Mouse (Mus musculus) heart, embryonic 15.5 days (tissue): ENCODE measurements around the gene Fndc1. TPM values are rescaled to one million over a fixed set of nuclear protein-coding genes. Genes with fewer than 3 reads are reported as not detected.

Experiments used
- ATAC-seq: fragments of 200-750 bp; cut with Nextera tagmentation; replicated peaks from 2 replicates; pipeline ENCODE4 v1.8.0; 2017; ENCODE audit warnings: low read depth, moderate TSS enrichment; ENCODE audit not compliant: insufficient number of reproducible peaks, insufficient read depth, low FRiP score
- H3K27ac ChIP-seq: fragments of 300-500 bp; sonication (generic); 2 replicates; pipeline ENCODE4 v1.5.1; 2015; ENCODE audit warnings: mild to moderate bottlenecking, inconsistent platforms
- H3K27me3 ChIP-seq: fragments of 300-500 bp; sonication (generic); 2 replicates; pipeline ENCODE4 v1.6.1; 2015; ENCODE audit warnings: inconsistent platforms
- H3K36me3 ChIP-seq: fragments of 300-500 bp; sonication (generic); 2 replicates; pipeline ENCODE4 v1.6.1; 2015; ENCODE audit warnings: mild to moderate bottlenecking, inconsistent platforms
- H3K4me1 ChIP-seq: fragments of 300-500 bp; sonication (generic); replicated peaks from 2 replicates; pipeline ENCODE4 v1.6.1; 2015; ENCODE audit warnings: inconsistent platforms
- H3K4me2 ChIP-seq: fragments of 300-500 bp; sonication (generic); 2 replicates; pipeline ENCODE4 v1.6.1; 2015; ENCODE audit warnings: inconsistent platforms, mild to moderate bottlenecking, moderate library complexity
- H3K4me3 ChIP-seq: fragments of 300-500 bp; sonication (generic); 2 replicates; pipeline ENCODE4 v1.5.1; 2015; ENCODE audit warnings: mild to moderate bottlenecking, inconsistent platforms
- H3K9ac ChIP-seq: fragments of 300-500 bp; sonication (generic); 2 replicates; pipeline ENCODE4 v1.6.1; 2015; ENCODE audit warnings: mild to moderate bottlenecking, inconsistent platforms
- H3K9me3 ChIP-seq: fragments of 300-500 bp; sonication (generic); replicated peaks from 2 replicates; pipeline ENCODE4 v1.6.1; 2016; ENCODE audit warnings: inconsistent platforms
- WGBS: fragments of 180-500 bp; shearing (Covaris S2); methylation state at CpG from one replicate; pipeline ENCODE4 v1.1.7; 2015; ENCODE audit warnings: mixed read lengths; 5-methylcytosine and 5-hydroxymethylcytosine counted together
- microRNA-seq: library from miRNA; unstranded; fragments of <30 nt; microRNA quantifications from one replicate; pipeline ENCODE4, GENCODE M21; 2016
- polyA plus RNA-seq: library from polyadenylated mRNA; unstranded; fragments of >200 nt; fragmentation: Nextera tagmentation; extraction: Ambion mirVana; gene quantifications from 2 replicates; pipeline ENCODE4 v1.2.1, GENCODE M21; 2015

The Fndc1 gene
- polyA plus RNA-seq, 1 experiment from 2014 or later: 28.2 TPM

- H3K36me3 ChIP-seq: no peaks in the 10 kb centered on the region
- no peak overlapping the region for H3K4me2 ChIP-seq
- WGBS: 66% methylated on average over 4 of the region's 4 CpGs
- no peaks in the 10 kb centered on the region for H3K4me1 ChIP-seq
- no peaks in the 10 kb centered on the region for H3K9me3 ChIP-seq
- no peak overlapping the region for H3K9ac ChIP-seq
- ATAC-seq: no peak
- H3K27ac ChIP-seq: no peak overlapping the region
- H3K27me3 ChIP-seq: no peaks in the 10 kb centered on the region; the same call in 1 of the 2 replicates
- no peak overlapping the region for H3K4me3 ChIP-seq
Measured at GRCm38 (mm10) chr17:7690271-7690670, 136.8 kb downstream of the Fndc1 start.

Small RNAs within 50 kb of the gene (microRNA-seq; reads per million reads assigned to microRNA genes)
- not detected for gene Gm25872

Other genes starting within 250 kb of the Fndc1 start
- 0.50 and 0.86 TPM in 2 replicates for gene Tagap, start 98.7 kb upstream of the Fndc1 start, polyA plus RNA-seq
- gene Rsph3a, start 118.3 kb upstream of the Fndc1 start, polyA plus RNA-seq: 59.0 and 59.8 TPM in 2 replicates